Mouse (Mus musculus) ES-CJ7 (cell line): ENCODE measurements at regions not wholly inside any gene's neighbourhood (a gene's known extent, or its start where the extent isn't known, plus 50 kb on each side); places are given as distances from the start of the nearest gene placed in this dataset.
A peak's percentile ranks its signal among the peaks of the same experiment; 100 is the strongest.

ENCODE experiments used
- DNase-seq: peaks from one replicate; pipeline ENCODE4 v3.0.0; 2011; ENCODE audit warnings: low read depth, low spot score

DNA sequence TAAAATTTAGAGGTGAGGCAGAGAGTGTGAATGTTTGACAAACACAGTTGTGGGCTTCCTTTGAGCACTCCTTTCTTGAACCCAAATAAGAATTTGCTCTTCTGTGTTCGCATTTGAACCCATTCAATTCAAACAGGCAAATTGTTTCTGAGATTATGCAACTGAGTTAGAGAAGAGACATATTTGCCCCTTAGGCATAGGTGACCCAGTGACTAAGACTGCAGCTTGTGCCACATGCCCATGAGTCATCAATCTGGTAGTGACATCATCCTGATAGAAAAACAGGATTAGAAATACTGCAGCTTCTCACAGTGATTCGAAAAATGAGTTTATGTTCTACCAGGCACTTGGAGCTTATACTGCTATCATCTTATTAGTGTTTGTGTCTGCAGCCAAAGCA, 67.2 kb downstream of the Zfp622 start:
- DNase-seq: no peak

DNA sequence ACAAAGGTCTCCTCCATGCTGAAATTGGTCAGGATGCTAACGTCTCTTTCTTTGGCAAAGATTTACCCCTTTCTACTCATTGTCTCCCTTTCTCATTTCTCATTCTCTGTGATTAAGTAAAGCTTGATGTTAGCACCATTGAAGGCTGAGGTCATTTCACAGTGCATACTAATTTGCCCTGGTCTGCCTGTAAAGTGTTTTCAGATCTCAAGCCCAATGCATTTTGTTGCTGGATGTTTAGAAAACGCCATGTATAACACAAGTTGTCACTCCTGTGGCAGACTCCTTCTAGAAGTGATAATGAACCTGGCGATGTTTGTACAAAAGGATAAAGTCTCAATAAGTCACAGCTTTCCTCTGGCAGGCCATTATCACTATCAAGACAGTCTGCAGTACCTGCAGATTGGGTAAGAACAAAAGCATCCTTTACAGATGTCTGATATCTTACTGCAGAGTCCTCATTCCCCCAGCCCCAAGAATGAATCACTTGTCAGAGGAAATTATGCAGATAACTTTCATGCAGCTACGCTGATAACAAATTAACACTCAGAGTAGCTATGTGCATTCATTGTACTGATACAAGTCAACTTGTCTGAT, 68.7 kb downstream of the Zfp622 start:
- DNase-seq: no peak

DNA sequence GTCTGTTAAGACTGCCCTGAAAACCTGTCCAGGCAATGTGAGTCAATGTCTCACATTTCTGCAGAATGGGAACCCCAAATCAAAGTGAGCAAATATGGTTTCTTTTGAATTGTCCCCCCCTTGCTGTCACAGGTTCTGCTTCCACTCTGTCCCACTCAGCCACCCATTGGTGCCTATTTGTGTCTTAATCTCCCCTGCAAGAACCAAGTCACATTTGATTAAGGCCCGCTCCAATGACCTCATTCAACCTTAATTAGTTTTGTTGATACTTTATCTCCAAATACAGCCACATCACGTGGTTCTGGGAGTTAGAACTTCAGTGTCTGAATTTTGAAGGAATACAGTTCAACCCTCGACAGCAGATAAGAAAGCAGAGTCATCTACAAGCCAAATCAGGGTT, 73.9 kb downstream of the Zfp622 start:
- DNase-seq: no peak

DNA sequence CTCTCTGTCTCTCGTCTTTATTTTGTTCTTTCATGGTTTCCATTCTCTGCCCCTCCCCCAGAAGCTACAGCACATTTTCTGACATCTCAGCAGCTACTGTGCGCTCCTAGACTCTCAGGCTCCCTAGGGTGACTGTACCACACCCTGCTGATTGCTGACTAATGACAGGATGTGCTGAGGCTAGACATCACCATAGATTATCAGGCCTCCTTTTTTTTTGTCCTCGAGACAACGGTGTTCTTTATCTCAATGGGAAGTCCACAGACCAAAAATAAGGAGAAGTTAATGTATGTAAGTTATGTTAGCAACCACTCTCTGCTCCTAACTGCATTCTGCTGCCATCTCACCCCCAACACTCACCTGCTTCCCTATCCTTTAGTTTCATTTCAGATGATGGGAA, 116.0 kb downstream of the Zfp622 start:
- DNase-seq: peak; percentile 2

DNA sequence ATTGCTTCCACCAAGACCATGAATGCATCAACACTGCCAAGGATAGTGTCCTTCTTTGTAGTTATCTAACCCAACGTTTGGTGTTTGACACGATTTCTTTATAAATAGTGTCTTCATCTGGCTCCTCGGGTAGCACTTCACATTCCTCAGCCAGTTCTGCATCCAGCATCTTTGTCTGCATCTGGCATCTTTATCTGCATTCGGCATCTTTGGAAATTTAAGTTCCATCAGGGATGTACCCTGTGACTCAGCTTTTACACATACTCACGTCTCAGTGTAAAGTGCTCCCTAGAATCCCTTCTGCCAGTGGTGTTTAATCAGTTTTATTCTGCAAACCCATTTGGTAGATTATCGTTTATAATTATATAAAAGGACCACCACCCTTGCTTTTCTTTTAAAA, 123.8 kb downstream of the Zfp622 start:
- no peak for DNase-seq

DNA sequence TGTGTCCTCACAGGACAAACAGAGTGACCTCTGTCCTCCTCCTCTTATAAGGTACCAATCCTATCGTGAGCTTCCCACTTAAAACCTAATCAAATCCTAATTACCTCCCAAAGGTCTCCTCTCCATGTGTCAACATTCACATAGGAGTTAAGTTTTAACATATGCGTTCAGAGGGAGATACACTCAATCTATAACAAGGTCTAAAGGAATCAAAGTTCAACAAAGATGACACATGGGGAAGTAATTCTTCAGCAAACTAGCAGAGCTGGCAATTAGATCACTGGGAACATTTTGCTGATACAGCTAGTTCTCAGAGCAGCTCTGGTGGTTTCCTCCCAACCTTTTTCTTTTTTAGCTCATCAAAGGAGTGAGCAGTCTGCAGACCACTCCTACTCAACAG, 160.0 kb downstream of the Zfp622 start:
- no peak for DNase-seq

DNA sequence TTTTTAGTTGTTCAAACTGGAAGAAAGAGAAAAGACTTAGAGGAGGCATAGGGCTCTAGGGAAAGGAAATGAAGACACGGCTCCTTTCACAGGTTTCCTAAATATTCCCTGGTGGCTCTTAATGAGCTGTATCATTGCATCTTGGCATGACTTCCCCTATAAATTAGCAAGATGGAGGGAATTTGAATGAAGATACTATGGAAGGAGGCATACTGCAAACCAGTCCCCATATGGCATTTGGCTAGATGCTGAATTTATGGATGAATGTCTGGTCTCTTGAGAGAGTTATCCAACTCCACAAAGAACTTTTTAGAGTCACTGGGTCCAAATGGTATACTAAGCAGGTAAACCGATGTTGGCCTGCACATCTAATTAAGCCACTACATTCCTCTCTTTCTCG, 150.3 kb upstream of the March11 start:
- DNase-seq: no peak

DNA sequence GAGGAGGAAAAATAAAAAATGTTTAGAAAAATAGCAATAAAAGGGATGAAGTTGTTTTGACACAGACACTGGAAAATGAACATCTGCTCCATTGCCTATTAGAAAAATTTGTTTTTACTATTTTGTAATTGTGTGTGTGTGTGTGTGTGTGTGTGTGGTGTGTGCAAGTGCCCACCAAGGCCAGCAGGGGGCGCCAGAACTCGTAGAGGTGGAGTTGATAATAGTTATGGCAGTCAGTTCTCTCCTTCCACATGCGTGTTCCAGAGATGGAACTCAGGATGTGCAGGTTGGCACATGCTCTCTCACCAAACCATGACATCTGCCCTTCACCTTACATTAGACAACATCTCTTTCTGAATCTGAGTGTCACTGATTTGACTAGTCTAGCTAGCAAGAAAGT, 123.9 kb upstream of the March11 start:
- peak; percentile 30 for DNase-seq

DNA sequence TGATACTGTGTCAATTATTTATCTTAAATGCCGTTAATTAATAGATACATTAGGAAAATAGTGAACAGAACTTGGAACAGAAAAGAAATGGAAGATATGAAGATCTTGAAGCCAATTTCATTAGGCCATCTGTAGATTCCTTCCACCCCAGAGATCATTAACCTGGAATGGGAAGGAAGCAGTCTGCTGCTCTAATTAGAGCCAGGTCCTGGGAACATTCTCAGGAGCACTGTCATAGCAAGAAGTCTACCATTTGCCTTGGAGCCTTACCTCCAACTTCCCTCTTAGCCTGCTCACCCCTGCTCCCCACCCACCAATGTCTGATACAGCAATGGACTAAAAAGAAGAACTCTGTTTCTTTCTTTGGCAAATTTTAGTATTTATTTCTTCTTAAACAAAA, 113.3 kb upstream of the March11 start:
- no peak for DNase-seq

DNA sequence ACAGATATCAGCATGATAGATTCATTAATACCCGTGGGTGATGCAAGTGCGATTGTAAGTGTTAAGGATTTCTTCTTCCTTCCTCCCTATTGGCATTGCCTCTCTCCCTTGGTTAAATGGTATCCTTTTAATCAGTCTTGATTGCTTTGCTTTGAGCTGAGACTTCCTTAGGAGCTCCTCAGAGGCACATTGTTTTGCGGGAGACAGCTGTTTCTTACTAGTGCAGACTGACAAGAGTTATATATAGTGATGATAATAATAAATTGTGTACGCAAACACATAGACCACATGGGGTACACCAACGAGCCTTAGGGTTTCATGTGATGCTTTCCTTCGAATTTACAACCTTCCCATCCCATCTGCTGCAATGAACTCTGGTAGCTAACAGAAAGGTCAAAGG, 102.0 kb upstream of the March11 start:
- no peak for DNase-seq

DNA sequence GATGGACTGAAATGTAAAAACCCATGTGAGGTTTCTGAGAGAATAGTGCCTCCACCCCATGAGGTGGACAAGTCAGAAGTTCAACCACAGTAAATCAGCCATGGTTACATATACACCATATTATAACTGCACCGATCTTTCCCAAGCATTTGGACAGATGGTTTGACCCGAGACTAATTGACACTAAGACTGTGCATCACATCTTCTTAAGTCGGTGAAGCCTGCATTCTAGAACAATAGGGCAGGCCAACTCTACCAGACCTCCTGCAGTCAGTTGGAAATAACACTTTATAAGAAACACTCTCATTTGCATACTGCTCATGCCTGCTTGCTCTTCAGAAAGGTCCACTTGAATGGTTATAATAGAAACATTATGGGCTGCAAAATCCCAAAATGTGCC, 88.0 kb upstream of the March11 start:
- no peak for DNase-seq

DNA sequence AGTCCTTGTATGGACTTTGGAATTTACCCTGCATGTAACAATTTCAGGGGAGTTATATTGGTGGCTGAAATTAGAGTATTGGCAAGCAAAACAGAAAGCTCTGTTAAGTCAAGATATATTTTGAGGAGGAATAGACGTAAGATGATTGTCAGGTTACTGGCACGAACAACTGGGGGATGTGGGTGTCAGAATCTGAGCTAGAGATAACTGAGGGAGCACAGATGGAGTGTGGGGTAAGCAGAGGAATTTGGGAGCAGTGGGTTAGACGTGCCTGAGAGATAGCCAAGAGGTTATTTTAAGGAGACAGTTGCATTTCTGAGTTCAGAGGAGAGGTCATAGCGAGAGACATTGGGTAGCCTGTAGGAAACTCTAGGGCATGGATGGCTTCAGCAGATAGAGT, 80.2 kb upstream of the March11 start:
- DNase-seq: no peak
